Mouse (Mus musculus): ENCODE measurements around the gene Ccdc54. TPM values are rescaled to one million over a fixed set of nuclear protein-coding genes. Genes with fewer than 3 reads are reported as not detected.

Gene Ccdc54
- total RNA-seq, 2 experiments from 2014 or later = not detected

DNA sequence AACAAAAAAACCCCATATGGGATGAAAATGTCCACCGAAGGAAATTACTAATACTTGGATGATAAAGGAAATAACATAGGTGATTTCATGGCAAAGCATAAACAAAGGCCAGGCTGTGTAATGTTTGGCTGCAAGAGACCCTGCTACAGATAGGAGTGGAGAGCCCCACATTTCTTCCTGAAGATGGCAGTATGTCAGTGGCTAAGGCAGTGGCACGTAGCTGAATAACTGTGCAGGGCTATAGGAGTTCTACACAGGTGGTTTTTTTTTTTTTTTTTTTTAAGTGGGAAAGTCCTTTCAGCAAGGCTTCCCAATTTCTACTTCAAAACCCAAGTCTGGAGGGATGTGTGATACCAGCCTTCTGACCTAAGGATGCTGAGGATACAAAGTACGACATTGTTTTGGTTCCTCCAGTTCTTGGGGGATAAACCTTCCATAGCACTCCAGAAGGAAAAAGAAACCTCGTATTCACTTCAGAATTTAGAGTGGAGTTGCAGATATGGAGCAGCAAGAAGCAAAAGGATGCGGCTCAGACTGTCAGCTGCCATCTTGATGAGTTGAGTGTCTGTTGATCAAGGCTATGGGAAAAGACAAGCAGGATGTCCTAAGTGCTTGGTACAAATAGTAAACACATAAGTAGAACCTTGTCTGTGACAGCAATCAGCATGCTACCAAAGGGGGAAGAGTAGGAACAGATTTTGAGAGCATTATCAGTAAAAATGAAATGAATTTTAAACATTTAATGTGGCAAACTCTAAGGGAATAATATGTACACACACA, 48.2 kb downstream of the Ccdc54 start:
- intact Hi-C loops (cut with DNase I) = no loop called here
- DNase-seq = peak in 1 of 2 experiments; percentile 23

Other genes with a start within 250 kb of the Ccdc54 start
- 10 to 100 TPM; 17.3 to 18.9 TPM for gene Bbx, start 158.8 kb downstream of the Ccdc54 start, total RNA-seq (2021)

All from heart, postnatal 10 days (tissue).